Mouse (Mus musculus) gastrocnemius, adult 2 months (tissue): ENCODE data around the gene Ghsr. TPM values are rescaled to one million over a fixed set of nuclear protein-coding genes. Genes with fewer than 3 reads are reported as not detected.
A peak's percentile ranks its signal among the peaks of the same experiment; 100 is the strongest.

Experiments
- DNase-seq: peaks from one replicate; pipeline ENCODE4 v3.0.0; 2022
- H3K27ac ChIP-seq: fragments of 200-600 bp; 2 replicates; pipeline ENCODE4 v1.8.1; 2022; ENCODE audit warnings: mild to moderate bottlenecking
- H3K4me3 ChIP-seq: fragments of 200-600 bp; 2 replicates; pipeline ENCODE4 v1.8.1; 2022; ENCODE audit warnings: mild to moderate bottlenecking, moderate library complexity
- CTCF ChIP-seq: fragments of 200-600 bp; IDR thresholded peaks from 2 replicates; pipeline ENCODE4 v1.8.1; 2022; ENCODE audit warnings: antibody characterized with exemption, mild to moderate bottlenecking, moderate library complexity
- intact Hi-C: fragments of 180-260 bp; cut with DNase I; formaldehyde crosslinking; loops from one replicate; pipeline ENCODE4 v1.15.1; 2025
- long read RNA-seq, 2 experiments: library from polyadenylated mRNA; stranded (forward); transcript quantifications; one replicate each; pipeline ENCODE4 v2.0.0; 2021
- total RNA-seq, 2 experiments: library from RNA; stranded (reverse); gene quantifications; 2 replicates each; pipeline ENCODE4 v1.2.3; 2021

The Ghsr gene
- not detected for total RNA-seq
- long read RNA-seq, experiment 1: 0 reads
- long read RNA-seq, experiment 2: 0 reads

DNA sequence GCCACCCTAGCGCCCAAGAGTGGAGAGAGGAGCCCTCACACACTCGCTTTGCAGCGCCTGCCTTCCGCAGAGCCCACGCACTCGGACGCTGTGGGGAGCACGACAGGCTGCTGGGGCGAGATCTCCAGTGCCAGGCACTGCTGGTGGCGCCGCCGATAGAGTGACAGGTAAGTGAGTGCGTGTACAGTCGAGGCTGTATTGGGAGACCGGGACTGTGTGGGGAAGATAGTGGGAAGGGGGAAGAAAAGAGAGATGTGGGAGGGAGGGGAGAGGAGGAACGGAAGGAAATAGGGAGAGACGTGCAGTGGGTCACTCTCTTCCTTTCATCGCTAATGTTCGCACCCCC, at the start of gene Ghsr:
Gene Ghsr (plus strand): TSS at position 76 of the 346 bp plus-strand sequence.
- H3K27ac ChIP-seq: no peak within 1 kb of the TSS

DNA sequence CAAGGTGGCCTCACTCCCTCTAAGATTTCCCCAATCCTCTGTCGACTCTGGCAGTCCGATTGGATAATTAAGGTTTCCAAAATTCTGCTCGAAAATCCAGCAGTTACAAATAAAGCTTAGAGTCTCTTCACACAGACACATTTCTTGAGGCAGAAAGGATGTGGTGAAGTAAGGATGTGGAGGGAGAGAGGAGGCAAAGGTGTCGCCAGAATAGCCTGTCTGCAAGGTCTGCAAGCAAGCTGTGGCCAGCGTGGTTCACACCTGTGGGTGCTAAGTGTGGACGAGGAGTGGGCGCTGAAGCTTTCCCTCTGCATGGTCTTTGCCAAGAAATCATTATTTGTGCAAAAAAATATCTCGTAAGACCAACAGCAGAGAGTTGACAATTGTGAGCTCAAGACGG, 48.6 kb upstream of the Ghsr start:
- peak overlapping the region; percentile 35; the same call in 1 of the 2 replicates for H3K4me3 ChIP-seq
- intact Hi-C loops: loop anchor here (5.0 kb wide), 1 partner anchor 45 kb away; no protein-coding TSS in a partner anchor
- DNase-seq: no peak
- TF ChIP-seq CTCF: no peak
- peak overlapping the region; percentile 77 for H3K27ac ChIP-seq

More for the DNA sequence above, at the start of gene Ghsr:
- no peak within 1 kb of the TSS for H3K4me3 ChIP-seq
- no peak for DNase-seq
- intact Hi-C loops: no loop called here
- no peak for TF ChIP-seq CTCF

DNA sequence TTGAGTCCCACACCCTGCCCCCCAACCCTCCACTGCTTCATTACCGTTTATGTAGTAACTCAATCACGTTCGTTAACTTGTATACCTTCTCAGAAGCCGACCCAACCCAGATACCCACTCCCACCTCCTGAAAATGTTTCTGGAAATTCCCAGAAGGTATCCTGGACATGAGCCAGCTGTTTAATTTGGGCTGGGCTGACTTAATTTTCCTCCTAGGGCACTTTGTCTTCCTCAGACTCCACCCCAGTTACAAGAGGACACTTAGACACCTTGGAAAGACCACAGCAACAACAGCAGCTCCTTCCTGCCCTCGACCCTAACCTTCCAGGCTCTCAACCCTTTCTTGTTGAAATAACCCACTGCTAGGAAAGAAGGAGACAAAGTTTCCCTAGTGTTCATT, 47.6 kb upstream of the Ghsr start:
- DNase-seq: no peak
- Histone ChIP-seq H3K4me3 (peak overlapping the region; percentile 35; the same call in 1 of the 2 replicates), H3K27ac (peak overlapping the region; percentile 77)
- intact Hi-C loops: loop anchor here (5.0 kb wide), 1 partner anchor 46 kb away; no protein-coding TSS in a partner anchor
- no peak for TF ChIP-seq CTCF

DNA sequence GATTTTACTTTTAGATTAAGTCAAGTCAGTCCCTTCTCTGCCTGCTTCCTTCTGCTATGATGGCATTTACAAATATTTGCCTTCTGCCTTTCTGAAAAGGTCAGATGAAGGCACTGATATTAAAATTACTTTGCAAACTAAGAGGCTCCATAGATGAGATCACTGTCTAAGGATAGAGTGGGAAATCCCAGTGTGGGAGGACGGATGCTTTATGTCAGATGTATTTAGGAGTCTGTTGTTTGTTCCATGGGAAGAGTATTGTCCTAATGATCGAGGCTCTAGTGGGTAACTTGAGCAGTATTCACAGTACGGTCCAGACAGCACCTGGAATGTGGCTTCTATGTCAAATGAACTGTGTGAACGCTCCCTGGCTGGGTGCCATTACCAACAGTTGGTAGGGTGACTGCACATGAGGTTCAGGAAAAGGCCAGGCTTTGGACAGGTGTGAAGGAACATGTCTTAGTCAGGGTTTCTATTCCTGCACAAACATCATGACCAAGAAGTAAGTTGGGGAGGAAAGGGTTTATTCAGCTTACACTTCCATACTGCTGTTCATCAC, 44.4 kb upstream of the Ghsr start:
- no peak for TF ChIP-seq CTCF
- intact Hi-C loops: no loop called here
- Histone ChIP-seq H3K27ac (no peak overlapping the region; the same call in 1 of the 2 replicates), H3K4me3 (no peak overlapping the region)
- DNase-seq: no peak

DNA sequence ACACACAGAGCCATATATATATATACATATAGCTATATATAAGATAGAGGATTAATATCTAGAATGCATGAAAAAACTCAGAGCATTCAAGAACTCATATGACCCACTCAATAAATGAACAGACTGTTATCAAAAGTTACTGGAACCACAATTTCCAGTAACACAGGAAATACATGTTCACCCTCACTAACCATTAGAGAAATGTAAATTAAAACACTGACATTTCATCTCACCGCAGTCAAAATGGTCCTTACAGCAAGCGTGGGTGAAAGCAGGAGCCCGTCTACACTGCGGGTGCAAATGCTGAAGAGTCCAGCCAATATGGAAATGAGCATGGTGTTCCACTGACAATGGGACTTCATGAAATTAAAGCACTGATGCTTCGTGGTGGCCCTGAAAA, 40.4 kb upstream of the Ghsr start:
- DNase-seq: no peak
- intact Hi-C loops: no loop called here
- H3K27ac ChIP-seq: no peak overlapping the region
- TF ChIP-seq CTCF: no peak
- H3K4me3 ChIP-seq: no peak overlapping the region

DNA sequence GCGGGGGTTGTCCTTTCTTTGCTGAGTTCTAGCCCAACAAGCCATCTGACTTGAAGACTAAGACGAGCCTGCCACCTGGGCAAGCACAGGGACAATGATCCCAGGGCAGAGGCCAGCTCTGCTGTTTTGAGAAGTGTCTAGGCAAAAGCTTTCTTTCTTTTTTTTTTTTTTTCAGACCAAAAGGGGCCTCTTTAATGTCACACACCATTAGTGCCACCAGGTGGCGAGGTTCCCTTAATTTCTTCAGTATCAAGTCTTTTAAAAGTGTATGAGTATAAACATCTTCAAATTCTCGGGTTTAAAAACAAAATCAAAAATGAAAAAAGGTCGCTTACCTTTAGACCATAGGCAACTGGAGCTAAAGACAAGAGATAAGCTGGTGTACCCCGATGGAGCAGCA, 32.7 kb upstream of the Ghsr start:
- DNase-seq: peak; percentile 45

DNA sequence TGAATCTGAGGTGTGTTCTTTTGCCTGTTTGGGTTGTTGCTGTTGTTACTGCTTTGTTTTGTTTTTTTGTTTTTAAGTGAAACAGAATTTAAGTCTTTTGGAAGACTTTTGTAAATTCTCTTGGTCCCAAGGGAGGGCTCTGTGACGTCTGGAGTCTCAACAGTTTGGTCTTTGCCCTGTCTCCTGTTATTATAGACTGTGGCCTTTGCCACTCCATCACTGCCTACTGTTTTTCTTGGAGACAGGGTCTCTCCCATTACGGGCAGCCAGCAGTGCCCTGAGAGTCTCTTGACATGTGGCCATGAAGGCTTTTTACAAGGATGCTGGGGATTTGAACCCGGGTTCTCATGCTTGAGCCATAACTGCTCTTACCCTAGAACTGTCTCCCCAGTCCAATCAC, 32.3 kb upstream of the Ghsr start:
- intact Hi-C loops: loop anchor here (5.0 kb wide), 1 partner anchor 67 kb away; no protein-coding TSS in a partner anchor
- TF ChIP-seq CTCF: no peak
- no peak for DNase-seq
- H3K27ac ChIP-seq: no peak overlapping the region
- H3K4me3 ChIP-seq: no peak overlapping the region

More for the DNA sequence above, 32.7 kb upstream of the Ghsr start:
- intact Hi-C loops: loop anchor here (5.0 kb wide), 1 partner anchor 66 kb away; no protein-coding TSS in a partner anchor
- H3K27ac ChIP-seq: no peak overlapping the region
- peak; percentile 66 for TF ChIP-seq CTCF
- no peak overlapping the region for H3K4me3 ChIP-seq

DNA sequence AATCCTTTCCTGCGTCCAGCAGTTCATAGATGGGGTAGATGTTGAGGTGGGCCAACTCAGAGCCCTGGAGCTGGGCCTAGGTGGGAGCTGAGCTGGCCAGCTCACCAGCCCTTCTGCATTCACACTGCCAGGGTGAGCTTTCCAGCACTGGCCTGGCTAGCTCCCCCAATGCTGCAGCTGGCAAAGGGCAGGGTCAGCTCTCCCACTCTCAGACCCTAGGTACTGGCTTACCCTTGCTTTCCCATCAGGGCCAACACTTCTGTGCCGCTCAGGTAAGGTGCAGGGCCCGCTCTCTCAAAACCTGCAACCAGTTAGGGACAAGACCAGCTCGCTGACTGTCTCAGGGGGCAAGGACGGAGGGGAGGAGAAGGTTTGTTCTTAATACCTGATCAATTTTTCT, 30.4 kb upstream of the Ghsr start:
- DNase-seq: no peak
- no peak overlapping the region for H3K27ac ChIP-seq
- TF ChIP-seq CTCF: no peak
- intact Hi-C loops: loop anchor here (10.0 kb wide), 1 partner anchor 124 kb away; no protein-coding TSS in a partner anchor
- H3K4me3 ChIP-seq: no peak overlapping the region

DNA sequence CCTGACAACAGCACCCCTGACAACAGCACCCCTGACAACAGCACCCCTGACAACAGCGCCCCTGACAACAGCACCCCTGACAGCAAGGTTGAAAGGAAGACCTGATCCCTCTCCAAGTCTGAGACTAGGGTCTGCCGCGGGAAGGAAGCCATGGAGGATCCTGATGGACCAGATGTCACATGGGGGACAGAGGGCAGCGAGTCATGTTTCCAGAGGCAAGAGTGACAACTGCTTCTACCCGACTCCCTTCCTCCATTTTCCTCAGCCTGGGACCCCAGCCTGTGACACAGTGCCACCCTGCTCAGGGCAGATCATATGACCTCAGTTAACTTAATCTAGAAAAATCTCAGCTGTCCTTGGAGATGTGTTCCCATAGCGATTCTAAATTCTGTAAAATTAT, 28.7 kb upstream of the Ghsr start:
- TF ChIP-seq CTCF: no peak

DNA sequence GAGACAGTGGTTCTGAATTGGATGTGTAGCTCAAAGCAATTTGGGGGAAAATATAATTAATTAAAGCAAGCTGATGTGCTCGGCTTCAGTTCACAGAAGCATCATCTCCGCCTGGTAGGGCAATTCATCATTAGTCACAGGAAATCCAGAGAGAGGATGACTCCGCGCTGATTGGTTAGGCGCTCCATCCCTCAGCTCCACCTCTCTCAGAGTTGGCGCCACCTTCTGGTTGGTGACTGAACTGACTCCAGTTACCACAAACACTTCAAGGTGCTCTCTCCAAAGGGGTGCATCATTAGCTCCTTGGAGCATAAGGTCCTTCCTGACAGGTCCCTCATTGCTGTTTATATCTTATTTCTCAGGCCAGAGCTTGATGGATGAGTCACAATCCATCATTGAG, 25.6 kb upstream of the Ghsr start:
- peak; percentile 77 for TF ChIP-seq CTCF
- intact Hi-C loops: loop anchor here (10.0 kb wide), 1 partner anchor 119 kb away; no protein-coding TSS in a partner anchor
- DNase-seq: peak; percentile 68

More for the DNA sequence above, 28.7 kb upstream of the Ghsr start:
- no peak for DNase-seq
- intact Hi-C loops: loop anchor here (10.0 kb wide), 1 partner anchor 122 kb away; no protein-coding TSS in a partner anchor
- H3K27ac ChIP-seq: no peak overlapping the region
- no peak overlapping the region for H3K4me3 ChIP-seq

DNA sequence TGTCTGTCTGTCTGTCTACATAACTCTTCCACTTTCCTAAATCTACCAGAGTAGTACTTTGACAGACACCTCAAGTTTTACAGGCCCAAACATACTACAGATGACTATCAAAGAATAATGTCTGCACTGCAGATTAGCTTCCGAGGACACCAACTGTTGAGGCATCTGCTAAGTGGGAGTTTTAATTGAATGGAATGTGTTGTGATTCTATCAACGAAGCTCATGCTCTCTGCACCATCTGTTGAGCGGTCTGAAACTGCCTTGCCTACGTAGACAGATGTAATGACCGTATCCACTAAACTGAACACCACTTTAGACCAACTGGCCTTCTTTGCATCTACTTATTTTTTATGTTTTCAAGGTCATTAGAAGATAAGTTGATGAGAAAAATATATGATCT, 22.7 kb upstream of the Ghsr start:
- Histone ChIP-seq H3K27ac (no peak overlapping the region), H3K4me3 (no peak overlapping the region)
- no peak for DNase-seq
- intact Hi-C loops: loop anchor here (10.0 kb wide), 1 partner anchor 116 kb away; no protein-coding TSS in a partner anchor
- TF ChIP-seq CTCF: no peak

More for the DNA sequence above, 25.6 kb upstream of the Ghsr start:
- no peak overlapping the region for H3K27ac ChIP-seq
- no peak overlapping the region for H3K4me3 ChIP-seq

DNA sequence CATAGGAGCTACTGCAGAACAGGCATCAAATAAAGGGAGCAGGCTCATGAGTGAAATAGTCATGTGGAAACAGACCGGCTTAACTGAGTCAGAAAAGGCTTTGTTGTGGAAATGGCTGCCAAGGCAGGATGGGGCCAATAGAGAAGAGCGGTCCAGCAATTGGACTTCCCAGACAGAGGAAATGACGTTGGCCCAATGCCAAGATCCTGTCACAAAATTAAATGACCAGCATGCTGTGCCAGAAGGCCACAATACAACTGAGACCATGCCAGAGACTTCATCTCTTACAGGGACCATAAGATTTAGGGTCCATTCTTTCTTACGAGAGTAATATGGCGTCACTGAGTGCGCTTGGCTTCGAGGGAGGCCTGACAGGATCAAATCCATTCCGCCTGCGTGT, 20.0 kb upstream of the Ghsr start:
- no peak for TF ChIP-seq CTCF
- Histone ChIP-seq H3K27ac (no peak overlapping the region), H3K4me3 (no peak overlapping the region)
- DNase-seq: no peak
- intact Hi-C loops: no loop called here

DNA sequence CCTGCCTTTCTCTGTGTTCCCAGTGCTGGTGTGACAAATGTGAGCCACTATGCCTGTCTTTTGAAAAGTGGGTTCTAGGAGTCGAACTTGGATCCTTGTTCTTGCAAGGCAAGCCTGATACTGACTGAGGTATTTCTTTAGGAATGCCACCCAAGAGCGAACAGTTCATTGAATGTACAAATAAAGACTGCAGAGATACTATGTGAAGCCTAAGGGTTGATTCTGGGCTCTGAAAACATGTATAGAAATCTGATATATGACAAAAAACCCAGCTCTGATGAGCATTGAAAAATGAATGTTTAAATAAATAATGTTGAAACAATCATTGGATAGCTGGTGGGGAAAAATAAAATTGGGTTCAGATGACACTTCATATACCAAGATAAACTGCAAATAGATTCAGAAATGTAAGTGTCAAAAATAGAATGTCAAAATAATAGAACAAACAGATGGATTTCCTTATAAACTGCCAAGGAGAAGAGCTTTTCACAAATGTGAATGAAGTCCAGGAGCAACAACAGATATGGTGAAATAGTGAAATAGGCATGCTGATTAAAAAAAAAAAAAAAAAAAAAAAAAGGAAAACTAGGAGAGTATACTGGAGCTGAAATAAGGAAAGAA, 11.9 kb upstream of the Ghsr start:
- intact Hi-C loops: no loop called here
- Histone ChIP-seq H3K4me3 (no peak overlapping the region), H3K27ac (no peak overlapping the region)
- no peak for DNase-seq
- no peak for TF ChIP-seq CTCF
